Mouse (Mus musculus): ENCODE measurements around the gene Abhd5. TPM values are rescaled to one million over a fixed set of nuclear protein-coding genes. Genes with fewer than 3 reads are reported as not detected.

The Abhd5 gene
- total RNA-seq, 2 experiments from 2014 or later: 65.3 to 82.8 TPM

DNA sequence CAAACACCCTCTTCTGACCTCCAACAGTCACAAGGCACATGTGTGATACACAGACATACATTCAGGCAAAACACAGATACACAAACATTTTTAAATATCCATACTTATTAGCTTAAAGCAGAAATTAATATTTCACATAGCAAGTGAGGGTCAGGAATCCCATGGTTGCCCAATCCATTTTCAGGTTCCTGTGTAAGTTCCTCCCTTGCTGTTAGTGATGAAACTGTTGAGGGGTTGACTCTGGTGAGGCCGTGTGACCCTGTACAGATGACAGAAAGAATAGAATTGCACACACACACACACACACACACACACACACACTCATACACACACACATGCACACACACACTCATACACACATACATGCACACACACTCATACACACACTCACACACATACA lies 63.2 kb downstream of the Abhd5 start:
- no peak for DNase-seq

DNA sequence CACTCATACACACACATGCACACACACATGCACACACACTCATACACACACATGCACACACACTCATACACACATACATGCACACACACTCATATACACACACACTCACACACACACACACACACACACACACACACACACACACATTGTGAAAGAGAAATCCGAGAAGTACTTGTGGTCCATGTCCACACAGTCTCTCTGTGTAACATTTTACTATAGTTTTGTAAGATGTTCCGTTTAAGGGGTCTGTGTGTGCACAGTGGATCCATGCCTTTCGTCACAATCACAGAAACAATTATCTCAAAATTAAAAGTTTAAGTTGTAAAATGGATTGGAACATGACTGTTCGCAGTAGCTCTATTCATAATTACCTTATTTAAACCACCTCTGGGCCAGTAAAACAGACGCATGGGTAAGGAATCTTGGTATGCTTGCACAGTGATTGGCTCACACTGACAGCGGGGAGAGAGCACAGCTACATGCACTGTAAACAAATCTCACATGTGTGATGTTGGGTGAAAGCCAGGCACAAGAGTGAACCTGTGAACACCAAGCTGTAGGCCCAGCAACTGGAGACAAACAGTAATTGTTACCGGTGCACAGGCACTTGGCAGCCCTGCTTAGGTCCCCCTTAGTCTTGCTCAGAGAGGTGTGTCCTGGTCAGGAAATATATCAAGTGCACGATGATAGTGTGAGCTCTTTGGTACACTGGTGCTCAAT lies 63.8 kb downstream of the Abhd5 start:
- DNase-seq: no peak

DNA sequence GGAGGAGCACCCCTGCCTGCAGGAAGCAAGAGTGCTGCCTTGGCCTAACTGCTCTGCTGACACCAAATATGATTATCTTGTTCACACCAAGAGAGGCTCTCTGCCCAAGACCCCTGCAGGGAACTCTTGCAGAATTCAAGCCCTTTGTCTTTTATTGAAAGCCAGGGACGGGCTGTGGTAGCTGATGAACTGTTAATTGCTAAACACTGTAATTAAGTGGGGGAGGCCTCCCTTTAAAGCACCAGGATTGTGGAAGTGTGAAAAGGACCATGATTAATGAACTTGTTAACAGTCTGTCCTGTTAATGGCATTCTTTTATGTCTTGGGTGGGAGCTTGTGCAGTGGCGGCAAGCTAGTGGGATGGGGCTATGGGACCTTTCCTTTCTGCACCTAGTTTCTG lies 65.2 kb downstream of the Abhd5 start:
- no peak for DNase-seq

DNA sequence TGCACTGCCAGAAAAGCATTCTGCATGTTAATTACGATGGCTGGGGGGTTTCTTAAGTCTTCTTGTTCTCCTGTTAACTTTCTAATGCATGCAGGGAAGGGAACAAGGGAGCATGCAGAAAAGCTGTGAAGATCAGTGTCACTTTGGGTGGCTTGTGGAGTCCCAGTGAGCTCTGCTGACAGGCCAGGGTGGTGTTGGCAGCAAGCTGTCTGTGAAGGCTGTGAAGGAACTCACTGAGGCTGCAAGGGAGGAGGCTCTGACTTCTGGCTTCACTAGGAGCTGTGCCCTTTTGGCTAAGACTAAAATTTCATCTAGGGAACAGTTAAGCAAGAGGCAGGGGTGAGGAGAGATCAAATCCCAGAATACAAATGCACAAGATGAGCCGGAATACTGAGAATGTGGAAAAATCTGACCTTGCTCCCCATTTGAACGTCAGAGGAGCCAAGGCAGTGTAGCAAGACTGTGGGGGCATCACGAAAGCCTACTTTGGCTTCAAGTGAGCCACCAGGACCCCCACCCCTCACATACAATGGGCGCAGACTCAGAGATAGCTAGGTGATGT lies 68.9 kb downstream of the Abhd5 start:
- peak; percentile 35 for DNase-seq

DNA sequence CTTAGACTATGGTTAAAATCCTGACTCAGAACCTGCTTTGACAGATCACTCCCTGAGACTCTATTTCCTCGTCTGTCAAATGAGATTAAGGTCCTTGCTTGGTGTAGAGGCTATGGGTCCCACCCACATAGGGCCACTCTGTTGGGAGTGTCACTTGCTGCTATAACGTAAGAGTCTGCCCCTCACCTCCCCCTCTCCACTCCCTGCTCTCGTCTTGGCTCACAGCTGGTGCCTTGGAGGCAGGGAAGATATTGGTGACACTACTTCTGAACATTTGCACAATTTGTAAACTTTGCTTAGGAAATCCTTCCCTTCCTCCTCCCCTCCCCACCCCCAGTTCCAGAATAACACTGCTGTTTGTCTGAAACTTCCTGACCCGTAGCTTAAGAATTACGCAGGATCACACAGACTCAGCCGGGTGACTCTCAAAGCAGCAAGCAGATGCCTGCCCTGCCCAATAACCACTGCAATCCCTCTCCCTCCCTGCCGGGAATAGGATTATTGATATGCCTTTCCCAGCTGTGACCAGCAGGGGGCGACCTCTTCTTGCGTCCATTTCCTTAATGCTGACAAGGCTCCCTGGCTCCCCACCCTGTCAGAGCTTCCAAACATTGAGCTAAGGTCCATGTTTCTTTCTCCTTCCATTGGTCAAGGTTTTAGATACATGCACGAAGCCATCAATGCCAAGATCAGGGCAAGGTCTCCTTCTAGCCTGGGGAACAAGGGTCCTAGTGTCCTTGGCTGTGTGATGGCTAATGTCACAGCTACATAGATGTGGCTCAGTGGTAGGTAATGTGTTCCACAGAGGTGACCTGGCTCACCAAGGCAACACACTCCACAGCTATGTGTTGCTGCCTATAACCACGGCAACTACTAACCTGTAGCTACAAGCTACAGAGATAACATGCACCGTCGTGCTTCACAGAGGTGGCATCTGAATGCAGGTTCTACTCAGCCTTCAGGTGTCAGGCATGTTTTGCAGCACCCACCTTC lies 69.7 kb downstream of the Abhd5 start:
- peak; percentile 87 for DNase-seq

DNA sequence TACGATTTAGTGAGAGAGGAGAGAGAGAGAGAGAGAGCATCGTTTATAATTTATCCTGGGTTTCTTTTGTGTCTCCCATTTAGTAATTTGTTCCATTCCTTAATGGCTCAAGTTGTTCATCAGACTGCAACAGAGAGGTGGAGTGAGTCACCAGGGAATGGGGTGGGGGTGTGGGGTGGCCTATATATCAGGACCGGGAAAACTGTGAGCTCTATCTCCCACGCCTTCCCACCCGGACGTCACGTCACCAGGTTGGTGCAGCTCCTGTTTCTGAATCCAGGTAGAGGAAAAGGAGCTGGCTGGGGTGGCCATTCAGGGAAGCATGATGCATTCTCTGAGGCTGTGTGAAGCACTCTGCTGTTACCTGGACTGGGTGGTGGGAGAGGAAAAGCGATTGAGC lies 70.5 kb downstream of the Abhd5 start:
- no peak for DNase-seq

DNA sequence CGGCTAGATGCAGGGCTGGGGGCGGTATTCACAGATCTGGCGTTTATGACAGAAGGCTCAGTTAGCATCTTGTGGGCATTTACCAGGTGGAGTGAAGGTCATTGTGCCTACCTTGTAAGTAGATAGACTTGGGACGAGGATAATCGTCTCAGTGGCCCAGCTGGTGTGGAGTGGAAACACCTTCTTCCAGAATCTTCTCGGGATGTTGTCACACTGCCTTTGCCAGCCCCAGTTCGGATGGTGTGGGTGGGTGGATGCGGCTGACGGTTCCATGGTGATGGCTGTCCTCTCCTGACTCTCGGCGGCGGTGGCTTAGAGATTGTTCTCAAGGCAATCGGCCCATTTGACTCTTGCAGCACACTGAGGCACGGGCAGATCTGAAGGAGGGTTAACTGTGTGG lies 71.3 kb downstream of the Abhd5 start:
- DNase-seq: no peak

DNA sequence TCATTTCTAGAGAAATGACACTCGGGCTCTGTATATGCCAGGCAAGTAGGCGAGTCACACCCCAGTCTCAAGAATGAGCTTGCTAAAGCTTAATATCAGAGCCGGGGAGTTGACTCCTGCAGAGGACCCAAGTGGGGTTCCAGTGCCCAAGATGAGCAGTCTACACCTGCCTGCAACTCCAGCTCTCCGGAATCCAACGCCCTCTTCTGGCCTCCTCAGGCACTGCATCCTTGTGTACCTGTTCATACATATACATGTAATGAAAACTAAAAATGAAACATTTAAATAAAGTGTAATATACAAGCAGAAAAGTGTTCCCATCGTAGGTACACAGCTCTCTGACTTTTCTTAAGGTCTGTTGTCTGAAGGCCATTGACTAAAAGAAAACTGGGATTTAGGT lies 71.7 kb downstream of the Abhd5 start:
- DNase-seq: no peak

DNA sequence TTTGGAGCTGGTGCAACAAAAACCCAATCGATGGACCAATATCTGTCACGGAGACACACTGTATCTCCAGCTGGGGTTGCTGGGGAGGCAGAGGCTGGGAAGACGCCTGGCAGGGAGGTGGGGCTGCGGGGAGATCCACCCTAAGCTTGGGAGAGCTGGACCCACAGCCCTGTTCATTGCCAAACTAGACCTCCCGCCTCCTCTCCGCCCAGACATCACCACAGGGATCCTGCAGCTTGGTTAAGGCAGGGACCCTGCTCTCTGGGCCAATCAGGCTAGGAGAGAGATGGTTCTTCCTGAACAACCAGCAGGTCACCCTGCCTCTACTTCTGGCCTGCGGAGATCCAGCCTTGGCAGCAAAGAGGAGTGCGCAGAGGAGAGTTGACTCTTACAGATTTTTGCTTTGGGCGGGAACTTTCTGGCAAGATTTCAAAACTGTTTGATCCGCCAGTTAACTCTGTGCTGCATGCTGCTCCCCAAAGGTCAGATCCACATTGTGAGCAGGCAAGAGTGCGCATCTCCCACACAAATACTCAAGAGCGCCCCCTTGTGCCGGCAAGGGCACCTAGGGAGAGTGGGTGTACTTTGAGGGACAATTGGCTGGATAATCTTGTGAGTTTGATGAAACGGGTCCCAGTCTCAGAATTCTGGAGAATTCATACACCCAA lies 73.7 kb downstream of the Abhd5 start:
- DNase-seq: peak; percentile 83

DNA sequence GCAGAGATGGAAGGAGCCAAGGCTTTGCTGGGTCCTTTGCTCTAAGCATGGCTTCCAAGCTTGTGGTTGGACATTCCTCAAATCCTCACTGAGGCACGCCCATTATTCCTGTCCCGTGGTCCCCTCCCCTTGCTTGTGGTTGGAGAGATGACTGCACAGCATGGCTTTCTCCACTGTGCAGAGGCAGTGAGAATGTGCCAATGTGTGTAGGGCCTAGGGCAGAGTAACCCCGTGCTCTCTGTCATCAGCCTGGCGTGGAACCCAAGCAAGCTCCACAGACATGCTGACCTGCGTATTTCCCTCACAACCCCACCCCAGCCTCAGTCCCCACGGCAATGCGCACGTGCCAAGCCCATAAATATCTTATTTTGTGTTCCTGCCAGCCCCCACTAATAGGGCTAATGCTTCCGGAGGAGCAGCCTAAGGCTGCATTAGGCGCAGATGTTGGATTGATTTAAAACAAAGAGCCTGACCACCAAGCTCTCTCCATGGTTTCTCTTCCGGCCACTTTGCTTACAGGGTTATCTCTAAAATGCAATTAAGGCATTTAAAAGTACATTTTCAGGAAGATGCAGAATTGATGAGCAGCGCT lies 77.7 kb downstream of the Abhd5 start:
- peak; percentile 19 for DNase-seq

DNA sequence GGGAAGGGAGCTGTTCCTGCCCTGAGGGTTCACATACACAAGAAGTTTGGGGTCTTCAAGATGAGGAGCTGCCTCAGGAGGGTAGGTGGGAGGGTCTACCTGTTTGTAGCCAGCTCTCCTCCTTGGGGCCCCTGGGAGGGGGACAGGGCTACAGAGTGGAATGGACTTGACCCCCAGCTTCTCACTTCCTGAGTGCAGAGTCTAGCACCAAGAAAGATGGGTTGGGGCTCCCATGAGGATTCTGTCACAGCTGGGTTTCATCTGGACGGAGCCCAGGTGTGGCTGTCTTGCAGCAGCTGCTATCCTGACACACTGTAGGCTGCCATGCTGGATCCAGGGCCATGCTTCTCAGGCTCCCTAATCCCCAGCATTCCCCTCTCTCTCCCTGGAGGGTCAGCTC lies 78.3 kb downstream of the Abhd5 start:
- DNase-seq: no peak

Other genes starting within 250 kb of the Abhd5 start
- 100 to 1,000 TPM; 202 to 285 TPM for gene Snrk, start 234.3 kb upstream of the Abhd5 start, total RNA-seq (2021)
- 10 to 100 TPM; 50.7 to 58.8 TPM for gene Ano10, start 57.2 kb upstream of the Abhd5 start, total RNA-seq (2021)

Measured in adrenal gland, postnatal 10 days (tissue).